Mouse (Mus musculus): Measurements from ENCODE around the gene Pcyt1b.
A peak's percentile ranks its signal among the peaks of the same experiment; 100 is the strongest.

The Pcyt1b gene

DNA sequence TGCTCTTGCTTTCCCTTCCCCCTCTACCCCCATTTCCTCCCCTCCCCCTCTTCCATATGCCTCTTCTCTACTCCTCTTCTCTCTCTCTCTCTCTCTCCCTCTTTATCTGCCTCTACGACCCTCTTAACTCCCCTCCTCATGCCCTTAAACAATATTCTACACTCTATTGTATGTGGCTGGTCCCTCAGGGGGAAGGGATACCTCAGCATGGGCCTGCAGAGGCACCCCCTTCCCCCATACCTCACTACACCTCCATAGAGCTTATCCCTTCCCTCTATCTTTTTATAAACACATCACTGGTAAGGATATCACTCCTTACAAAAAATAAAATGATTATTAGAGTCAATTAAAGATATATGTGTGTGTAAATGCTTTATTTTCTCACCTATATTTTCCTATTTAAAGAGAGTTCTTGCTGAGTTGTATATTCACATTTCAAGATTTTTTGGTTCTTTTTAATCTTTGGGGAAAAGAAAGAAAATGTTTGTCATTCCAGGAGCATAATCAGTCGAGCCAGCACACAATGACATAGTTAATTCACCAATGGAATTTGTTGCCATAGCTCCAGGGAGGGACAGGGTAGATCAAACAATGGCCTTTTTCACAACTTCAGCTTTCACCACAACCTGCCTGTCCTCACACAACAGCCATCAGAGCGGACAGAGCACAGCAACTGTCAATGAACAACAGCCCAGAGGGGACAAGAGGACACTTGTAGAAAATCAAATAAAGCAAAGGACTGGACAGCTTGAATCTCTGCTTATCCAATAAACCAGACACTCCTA lies at the start of gene Pcyt1b:
Gene Pcyt1b (plus strand): TSS at position 646 of the 785 bp plus-strand sequence.
- no peak for DNase-seq (ENCODE audit: low read depth, low spot score)

DNA sequence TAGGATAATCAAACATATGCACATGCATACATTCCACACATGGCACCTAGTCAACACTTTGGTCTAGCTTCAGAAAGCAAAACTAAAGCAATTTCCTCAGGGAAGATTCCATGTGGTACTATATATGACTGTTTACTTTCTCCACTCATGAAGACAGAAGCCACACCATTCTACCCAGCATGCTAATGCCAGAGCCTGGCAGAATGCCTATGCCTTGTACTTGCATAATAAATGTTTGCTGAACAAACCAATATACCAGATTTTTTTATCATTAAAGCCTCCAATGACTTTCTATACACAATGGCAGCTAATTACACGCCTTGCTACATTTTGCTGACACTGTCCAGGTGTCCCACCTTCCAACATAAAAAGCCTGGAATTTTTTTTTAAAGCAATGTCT lies 24.4 kb upstream of the Pcyt1b start:
- DNase-seq (ENCODE audit: low read depth, low spot score): no peak

DNA sequence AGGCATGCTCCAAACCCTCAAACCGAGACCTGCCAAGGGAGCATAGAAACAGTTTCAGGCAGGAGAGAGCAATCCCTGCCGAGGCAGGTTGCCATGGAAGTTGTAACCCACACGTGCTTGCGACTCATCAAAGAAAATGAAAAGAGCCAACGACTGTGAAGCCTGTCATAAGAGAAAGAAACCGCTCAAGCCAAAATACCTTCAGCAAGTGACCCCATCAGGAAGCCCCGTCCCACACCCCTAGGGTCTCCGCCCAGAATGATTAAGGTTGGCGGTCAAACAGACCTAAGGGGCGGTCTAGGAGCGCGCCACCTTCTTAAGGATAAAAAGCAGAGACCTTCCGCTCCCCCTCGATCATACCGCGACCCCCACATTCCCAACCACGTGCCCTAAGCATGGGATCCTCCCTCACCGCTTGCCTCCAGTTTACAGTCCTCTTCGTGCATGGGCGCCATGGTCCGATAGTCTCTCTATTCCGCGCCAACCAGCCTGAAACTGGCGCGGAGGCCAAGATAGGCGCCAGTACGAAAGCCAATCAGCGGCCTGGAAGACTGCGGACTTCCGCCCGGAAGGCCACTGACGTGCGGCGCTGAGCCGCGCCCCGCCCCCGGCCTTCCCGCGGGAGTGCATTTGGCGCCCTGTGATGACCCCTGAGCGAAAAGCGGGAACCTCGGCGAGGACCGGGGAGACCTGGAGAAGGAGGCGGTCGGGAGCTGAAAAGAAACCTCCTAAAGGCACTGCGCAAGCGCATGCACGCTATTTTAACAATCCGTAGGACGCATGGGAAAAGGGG lies 22.8 kb upstream of the Pcyt1b start, which contains the start of gene Pola1:
Gene Pola1 (minus strand): TSS at position 499 of the 793 bp plus-strand sequence.
- peak; percentile 79 for DNase-seq (ENCODE audit: low read depth, low spot score)

DNA sequence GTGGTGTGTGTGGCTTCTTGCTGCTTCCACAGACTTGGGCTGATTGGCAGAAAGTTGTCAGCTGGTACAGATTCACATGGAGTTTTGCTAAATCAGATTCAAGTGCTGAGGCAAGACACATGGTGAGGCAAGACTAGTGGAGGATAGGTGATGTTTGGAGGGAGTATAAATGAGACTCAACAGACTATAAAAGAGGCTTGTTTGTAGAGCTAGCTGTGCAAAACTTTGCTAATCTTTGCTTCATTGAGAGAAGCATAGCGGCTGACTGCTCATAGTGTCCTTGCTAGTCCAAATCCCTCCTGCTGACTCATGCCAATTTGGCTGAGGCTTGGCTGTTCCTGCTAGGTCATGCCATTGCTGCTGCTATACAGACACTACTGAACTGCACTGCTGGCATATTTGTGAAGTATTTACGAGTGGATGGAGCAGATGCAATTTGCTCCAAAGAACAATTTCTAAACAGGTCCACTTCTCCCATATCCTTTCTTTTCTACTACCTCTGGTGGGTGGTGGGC lies 19.7 kb upstream of the Pcyt1b start:
- DNase-seq (ENCODE audit: low read depth, low spot score): no peak

DNA sequence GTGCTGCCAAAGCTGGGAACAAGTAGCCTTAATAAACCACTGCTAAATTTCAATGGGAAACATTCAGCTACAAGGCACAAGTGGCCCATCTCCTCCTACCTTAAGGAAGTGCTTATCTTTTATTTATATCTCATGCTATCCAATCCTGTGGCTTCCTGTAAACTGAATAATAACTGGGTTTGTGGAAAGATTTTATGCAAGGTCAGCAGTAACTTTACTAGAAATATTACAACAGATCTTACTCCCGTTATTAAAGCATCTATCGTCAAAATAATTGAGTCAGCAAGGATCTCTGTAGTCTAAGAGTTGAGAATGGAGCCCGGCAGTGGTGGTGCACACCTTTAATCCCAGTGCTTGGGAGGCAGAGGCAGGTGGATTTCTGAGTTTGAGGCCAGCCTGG lies 11.1 kb upstream of the Pcyt1b start:
- DNase-seq (ENCODE audit: low read depth, low spot score): no peak

DNA sequence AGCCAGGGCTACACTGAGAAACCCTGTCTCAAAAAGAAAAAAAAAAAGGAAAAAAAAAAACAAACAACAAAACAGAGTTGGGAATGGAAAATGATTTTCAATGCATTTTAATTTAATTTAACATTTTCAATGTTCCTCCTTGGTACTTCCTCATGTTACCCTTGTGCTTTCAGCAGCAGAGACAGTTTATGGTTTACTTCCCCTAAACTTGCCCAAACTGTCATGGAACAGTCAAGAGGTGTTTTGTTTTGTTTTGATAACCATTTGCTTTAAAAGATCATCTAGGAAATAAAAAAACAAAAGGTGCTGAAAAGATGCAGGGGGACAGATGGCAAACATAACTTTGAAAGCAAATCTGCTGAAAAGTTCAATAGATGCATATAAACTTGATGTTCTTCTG lies 10.6 kb upstream of the Pcyt1b start:
- no peak for DNase-seq (ENCODE audit: low read depth, low spot score)

DNA sequence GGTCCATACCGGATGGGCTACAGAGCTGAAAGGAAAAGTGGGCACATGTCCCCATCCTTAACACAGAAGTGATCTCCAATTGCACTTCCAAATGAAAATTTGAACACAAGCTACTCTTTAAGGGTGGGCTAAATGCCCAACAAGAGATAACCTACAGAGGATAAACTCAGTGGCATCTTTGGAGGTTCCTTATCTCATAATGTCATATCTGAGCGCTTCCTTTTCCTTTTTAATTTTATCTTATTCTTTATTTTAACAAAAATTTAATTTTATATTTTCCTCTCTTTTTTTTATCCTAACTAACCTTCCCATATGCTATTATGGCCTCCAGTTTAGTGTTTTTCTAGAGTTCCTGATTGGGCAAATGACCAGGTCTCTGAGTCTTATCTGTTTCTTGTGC lies 3.9 kb upstream of the Pcyt1b start:
- no peak for DNase-seq (ENCODE audit: low read depth, low spot score)

DNA sequence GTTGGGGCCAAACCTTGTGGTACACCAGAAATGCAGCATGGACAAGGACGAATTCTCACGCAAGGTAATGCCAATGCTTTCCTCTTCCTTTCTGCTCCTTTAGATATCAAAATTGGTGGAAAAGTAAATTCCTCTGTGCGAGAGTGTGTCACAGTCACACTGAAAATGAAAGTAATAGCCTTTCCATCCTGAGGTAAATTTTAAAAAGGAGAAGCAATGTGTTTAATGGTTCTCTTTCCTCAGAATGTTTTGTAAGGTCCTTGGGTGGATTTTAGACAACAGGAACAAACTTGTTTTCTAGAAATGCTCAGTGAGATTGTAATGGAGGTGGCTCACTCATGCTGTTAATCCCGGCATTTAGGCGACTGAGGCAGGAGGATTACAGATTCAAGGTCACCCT lies 490 bp downstream of the Pcyt1b start:
- no peak for DNase-seq (ENCODE audit: low read depth, low spot score)

DNA sequence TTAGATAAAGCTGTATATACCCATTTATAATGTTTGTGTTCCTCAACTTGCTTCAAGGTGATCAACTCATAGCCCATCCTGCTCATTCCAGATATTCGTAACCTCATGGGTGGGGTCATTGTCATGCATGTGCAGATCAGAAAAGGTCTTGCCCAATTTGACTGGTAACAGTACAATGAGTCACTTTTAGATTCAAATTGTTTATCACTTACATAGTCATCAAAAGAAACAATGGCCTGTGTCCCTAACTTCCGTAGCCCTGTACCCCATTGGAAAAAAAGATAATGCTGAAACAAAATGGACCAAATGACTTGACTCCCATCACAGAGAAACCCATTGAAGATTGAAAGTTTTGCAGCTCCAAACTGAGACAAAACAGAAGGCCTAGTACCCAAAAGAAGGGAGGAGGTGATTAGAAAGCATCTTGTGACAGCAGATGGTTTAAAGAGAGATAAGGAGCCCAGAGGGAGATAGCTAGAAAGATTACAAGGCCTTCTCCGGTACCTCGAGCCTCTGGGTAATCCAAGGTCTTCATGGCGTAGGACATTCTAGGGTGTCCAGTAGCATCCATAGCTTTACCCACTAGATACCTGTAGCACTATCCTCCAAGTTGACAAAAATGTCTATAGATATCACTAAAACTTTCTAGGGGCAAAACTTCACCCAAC lies 9.4 kb downstream of the Pcyt1b start:
- no peak for DNase-seq (ENCODE audit: low read depth, low spot score)

DNA sequence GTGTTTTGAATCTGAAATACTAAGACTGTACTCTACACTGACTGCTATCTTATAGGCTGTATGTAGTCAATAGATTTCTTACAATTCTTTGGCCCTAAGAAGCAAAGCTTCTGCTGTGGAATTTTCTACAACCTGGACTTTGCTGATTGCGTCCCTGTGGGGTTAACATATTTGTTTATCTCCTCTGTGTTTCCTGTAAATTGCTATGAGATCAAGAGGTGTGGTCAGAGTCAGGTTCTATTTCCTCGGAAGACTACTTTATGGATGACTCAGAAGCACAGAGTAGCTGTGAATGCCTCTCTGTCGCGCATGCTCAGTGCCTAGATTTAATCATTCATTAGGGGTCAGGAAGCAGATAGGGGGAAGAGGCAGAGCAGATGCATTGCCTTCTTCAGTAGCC lies 10.1 kb downstream of the Pcyt1b start:
- DNase-seq (ENCODE audit: low read depth, low spot score): no peak

DNA sequence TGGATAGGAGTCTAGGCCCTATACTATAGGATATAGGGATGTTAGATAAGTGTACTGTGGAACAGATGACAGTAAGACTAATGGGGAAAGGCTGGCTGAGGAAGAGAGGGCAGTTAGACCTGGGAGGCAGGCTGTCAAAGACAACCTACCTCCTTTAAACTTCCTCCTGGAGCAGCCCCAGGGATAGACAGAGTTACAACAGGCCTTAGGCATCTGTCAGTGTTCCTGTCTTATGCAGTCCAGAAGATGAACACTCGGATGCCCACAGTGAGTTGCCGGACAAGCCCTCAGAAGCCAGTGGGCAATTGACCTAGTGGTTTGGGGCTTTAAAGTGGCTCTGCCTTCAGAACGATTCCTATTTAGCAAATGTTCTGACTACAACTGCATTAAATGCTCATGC lies 19.8 kb downstream of the Pcyt1b start:
- no peak for DNase-seq (ENCODE audit: low read depth, low spot score)

DNA sequence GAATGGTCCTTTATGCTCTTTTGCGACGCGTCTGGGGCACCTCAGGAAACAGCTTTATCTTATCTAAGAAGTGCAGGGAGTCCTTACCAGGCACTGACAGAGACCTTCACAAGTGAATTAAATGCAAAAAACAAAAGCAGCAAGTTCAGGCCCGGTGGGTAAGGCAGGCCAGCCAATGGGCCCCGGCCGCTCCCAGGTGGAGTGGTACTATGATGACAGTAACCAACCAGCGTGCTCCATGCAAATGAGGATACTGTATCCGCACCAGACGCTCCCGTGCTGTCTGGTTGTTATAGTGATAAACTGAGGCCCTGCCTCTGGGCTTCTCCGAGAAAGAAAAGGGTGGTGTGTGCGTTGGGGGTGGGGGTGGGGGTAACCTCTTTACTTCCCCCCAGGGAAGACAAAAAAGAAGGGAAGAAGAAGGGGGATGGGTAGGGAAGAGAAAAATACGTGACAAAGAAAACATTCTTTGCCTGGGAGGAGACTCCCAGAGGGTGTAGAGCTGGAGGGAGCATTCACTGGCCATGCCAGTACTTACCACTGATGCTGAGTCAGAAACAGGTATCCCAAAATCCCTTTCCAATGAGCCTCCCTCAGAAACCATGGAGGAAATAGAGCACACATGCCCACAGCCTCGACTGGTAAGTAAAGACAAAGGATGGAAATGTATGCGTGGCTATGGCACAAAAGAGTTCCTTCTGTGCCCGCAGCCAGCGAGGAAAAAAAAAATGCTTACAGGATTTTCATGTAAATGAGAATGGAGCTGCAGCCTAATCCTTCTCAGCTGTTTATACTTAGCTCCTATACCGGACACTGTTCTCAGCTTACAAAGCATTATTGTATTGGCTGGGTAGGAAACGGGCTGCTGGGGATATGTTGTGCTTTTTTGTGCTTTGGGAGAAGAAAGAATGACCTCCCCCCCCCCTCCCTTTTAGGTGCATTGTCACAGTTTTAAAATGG lies 20.5 kb downstream of the Pcyt1b start:
- DNase-seq (ENCODE audit: low read depth, low spot score): peak; percentile 46

DNA sequence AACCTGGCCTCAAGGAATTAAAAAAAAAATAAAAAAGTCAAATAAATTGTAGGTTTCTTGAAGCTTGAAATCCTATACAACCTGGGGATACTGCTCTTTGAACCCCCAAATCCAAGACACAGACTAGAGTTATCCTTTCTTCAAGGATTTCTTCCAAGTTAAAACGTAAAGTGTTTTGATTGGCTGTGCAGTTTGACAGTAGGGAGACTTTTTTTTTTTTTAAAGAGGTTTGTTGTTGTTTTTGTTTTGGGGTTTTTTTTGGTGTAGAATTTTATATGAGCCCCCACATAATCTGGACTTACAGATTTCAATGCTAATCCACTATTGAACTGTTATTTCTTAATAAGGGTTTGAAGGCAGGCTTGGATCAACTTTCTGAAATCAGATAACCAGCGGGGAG lies 21.6 kb downstream of the Pcyt1b start:
- no peak for DNase-seq (ENCODE audit: low read depth, low spot score)

DNA sequence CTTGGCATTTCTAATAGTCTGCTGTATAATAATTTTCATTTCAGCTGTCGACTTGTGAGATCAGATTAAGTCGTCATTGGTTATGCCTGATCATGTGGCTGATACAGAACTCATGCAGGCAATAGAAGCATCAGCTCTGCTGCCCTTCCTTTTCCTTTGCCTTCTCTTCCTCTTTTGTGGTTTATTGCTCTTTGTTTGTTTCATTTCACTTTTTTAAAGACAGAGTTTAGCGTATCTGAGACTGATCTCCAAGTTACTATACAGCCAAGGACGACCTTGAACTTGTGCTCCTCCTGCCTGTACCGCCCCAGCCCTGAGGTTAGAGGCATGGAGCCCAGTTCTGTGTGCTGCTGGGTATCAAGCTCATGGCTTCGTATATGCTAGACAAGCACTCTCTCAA lies 34.6 kb downstream of the Pcyt1b start:
- DNase-seq (ENCODE audit: low read depth, low spot score): no peak

DNA sequence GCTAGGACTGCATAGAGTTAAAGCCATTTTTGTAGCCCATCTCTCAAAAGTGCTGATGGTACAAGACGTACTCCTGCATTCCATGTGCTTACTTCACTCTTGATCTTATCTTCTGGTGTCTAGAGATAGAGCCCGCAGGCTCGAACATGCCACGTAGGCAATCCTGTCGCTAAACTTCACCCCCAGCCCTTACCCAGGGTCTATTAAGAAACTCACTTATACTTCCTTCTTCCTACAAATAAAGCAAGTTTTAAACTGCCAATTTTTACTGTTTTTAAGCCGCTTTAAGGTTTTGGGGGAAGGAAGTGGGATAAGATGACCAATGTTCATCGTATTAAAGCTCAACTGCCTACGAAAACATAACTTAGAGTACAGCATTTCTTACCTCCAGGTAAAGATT lies 36.0 kb downstream of the Pcyt1b start:
- DNase-seq (ENCODE audit: low read depth, low spot score): no peak

DNA sequence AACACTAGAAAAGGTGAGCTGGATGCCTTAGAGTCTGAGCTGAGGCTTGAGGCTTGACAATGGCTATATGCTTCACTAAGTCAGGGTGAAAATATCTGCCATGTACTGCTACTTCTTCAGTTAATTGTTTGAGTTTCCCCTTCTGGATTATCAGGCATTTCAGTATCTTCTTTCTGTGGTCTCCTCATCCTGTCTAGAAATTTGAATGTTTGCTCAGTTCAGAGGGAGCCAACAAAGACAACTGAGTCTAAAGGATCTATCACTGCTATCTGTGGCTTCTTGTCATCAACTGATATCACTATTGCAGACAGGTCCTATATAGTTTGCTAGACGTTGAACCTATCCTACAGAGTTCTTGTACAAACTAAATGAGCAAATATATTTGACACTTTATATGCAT lies 42.9 kb downstream of the Pcyt1b start:
- no peak for DNase-seq (ENCODE audit: low read depth, low spot score)

DNA sequence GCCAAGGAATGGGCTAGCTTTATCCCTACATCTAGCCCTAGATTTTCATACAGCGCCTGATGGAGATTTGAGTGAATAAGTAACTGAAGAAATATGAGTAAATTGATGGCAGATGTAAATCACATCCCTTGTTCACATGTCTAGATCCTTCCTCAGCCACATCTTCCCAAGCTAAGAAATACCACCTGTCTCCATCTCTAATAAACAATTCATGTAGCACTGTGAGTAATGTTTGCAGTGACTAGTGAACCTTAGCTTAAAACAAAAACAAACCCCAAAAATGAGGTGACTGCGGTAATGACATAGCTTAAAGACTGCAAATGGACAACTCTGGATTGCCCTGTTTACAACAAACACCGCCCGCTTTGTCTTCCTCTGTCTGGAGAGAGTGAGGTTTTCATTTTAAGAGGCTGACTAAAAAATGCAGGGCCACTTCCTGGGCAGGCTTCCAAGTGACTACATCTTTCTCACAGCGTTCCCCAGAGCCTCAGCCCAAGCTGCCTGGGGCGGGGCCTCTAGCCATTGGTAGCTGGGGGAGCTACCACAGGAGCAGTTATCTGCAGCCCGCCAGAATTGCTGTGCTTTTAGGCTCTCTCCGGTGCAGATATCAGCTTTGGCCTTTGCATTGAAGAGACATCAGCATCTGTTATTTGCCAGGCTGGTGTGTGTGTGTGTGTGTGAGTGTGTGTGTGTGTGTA lies 46.0 kb downstream of the Pcyt1b start:
- DNase-seq (ENCODE audit: low read depth, low spot score): no peak

DNA sequence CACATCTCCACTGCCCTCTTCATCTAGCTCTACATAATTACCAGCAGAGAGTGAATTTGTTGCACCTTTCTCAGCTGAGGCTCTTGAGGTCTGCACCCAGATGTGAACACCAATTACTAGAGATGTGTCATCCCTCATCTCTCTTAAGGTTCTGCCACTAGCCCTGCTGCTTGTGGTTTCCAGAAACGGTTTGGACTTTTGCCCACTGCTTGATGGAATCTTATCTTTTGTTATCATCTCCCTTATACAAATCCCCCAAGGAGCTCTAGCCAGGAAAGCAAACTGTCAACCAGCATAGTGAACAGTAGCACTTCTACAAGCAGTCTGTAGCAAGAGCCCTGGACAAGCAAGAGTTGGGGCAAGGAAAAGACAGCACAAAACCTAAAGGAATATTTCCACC lies 57.9 kb downstream of the Pcyt1b start:
- no peak for DNase-seq (ENCODE audit: low read depth, low spot score)

DNA sequence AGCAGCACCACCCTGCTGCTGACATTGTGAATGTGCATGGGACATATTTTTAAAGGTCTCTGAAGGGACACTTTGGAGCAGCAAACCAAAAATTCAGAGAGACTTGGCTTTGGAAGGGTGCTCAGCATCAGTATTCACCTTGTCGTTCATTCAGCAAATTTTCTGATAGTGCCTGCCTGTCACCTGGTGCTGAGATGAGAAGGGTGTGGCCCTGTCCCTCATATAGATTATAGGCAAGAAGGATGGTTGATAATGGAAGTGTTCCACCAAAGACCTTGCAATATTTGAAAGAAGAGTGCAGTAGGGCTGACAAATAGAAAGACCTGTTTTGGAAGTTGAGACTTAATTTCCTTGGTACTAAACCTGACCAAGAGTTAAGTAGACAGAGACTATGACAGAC lies 74.9 kb downstream of the Pcyt1b start:
- no peak for DNase-seq (ENCODE audit: low read depth, low spot score)

DNA sequence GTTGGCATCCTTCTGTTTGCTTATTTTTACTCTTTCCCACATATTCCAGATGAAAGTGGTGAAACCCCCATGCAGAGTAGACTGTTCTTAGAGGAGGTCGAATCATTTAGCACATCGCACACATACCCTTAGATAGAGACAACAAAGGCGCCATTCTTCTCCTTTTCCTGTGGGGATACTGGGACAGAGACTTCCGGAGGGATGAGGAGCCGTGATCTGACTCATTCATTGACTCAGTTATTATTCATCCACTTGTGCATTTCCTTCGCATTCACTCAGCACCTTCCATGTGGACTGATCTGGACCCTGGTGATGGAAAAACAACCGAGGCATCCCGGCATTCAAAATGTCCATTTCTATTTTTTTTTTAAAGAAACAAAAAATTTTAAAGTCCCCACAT lies 76.2 kb downstream of the Pcyt1b start:
- no peak for DNase-seq (ENCODE audit: low read depth, low spot score)

DNA sequence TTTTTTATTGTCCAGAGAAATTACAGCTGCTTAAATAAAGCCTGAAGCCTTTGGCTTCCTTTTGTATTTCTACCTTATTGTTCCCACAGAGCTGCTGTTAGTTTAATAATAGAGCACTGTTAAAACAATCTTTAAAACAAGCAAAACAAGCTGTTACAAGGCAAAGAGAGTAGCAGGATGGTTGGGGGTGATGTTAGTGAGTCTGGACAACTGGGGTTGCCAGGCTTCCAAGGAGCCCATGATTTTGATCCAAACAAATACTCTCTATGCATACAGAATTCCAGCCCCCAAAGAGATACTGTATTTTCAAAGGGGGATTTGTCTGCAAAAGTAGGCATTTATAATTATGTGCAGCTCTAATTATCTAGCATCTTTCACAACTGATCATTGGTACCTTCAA lies 77.7 kb downstream of the Pcyt1b start:
- no peak for DNase-seq (ENCODE audit: low read depth, low spot score)
